Mouse (Mus musculus) ES-Bruce4 (cell line): ENCODE measurements around the gene Anks1b.

Source experiments
- CTCF ChIP-seq: IDR thresholded peaks from one replicate; pipeline ENCODE4 v1.8.1; 2011; ENCODE audit warnings: low read depth, low read length
- POLR2A ChIP-seq: IDR thresholded peaks from one replicate; pipeline ENCODE4 v1.8.1; 2011; ENCODE audit warnings: low read length; ENCODE audit not compliant: insufficient read depth

- TF ChIP-seq CTCF: no peak
- TF ChIP-seq POLR2A: no peak
These were observed 835.7 kb downstream of the Anks1b start for GRCm38 (mm10) chr10:90708822-90709601.
